Mouse (Mus musculus): Measurements from ENCODE around the gene Lcn12.
A peak's percentile ranks its signal among the peaks of the same experiment; 100 is the strongest.

Gene Lcn12

GRCm38 (mm10) chr2:25493476-25493961 lies at the start of gene Lcn12:
Lcn12 (minus strand) TSS chr2:25493911.
- DNase-seq (ENCODE audit: low read depth, low spot score) = no peak

DNA sequence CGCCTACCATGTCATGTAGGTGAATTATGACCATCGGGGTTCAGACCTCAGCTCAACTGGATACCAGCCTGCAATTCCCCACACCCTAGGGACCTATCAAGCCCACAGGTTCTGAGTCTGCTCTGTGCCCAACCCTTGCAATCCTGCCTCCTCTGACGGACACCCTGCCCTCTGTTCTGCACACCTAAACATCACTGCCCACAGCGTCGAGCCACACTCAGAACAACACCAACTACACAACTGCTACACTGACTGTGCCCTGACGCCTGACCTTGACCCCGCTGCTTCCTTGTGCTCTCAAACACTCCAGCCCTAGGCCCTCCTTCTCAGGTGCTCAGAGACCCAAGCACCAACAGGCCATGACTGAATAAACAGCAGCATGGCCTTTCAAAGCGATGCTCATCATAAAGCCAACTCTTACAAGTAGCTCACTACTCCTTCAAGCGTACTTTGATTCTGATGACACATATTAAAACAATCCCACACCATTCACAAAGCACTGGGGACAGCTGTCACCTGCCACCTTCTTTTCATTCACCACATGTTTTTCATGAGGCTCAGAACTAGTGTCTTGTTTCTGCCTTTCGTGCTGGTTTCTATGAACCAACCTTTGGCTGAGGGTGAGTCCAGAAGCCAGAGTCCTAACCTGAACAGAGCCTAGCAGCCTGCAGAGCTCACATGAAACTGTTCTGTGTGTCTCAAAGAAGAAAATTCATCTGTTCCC lies 48.1 kb upstream of the Lcn12 start:
- DNase-seq (ENCODE audit: low read depth, low spot score) = peak; percentile 16

DNA sequence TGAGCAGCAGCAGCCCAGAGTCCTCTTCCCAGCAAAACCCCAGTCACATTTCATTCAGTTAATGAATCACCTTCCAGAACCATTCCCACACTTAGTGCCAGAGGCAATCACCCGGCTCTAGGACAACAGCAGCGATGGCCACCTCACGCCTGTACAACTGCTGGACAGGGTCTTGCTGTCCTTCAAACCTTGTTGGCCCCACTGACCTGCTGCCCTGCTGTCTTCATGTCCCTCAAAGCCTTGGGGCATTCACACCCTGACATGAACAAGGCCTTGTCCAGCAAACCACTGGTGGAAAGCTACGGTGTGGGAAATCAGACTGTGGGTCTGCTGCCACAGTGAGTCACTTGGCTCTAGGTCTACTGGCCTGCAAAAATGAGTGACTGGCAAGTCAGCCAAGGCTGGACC lies 46.8 kb upstream of the Lcn12 start:
- DNase-seq (ENCODE audit: low read depth, low spot score) = no peak

- no peak for DNase-seq (ENCODE audit: low read depth, low spot score)
Observed at GRCm38 (mm10) chr2:25536531-25536930, 42.8 kb upstream of the Lcn12 start.

DNA sequence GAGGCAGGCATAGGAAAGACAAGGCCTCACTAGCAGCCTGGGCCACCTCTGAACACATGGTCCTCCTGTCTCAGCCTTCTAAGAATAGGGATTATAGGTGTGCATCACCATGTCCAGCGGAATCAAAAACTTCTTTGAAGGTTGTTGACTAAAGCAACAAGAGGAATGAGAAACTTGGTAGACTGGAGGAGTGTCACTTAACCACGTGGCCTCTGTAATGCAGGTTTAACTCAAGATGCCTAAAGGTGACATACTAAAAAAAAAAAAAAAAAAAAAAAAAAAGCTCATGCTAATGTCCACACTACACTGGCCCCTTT lies 41.1 kb upstream of the Lcn12 start:
- DNase-seq (ENCODE audit: low read depth, low spot score) = no peak

GRCm38 (mm10) chr2:25534178-25534865 lies 40.6 kb upstream of the Lcn12 start:
- DNase-seq (ENCODE audit: low read depth, low spot score) = no peak

DNA sequence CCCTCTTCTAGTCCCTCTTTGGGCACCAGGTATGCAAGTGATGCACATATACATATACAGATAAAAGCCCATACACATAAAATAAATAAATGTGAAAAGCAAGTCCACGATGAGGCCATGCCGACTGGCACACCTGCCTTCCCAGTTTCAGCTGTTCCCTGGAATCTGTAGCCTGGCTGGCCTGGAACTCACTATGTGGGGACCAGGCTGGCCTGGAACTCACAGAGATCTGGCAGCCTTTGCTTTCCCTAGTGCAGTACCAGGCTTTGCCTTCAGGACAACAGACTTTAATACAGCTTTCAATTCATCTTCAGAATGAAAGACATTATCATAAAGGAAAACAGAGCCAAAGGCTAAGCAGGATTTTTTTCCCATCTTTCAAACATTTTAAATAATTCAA lies 40.0 kb upstream of the Lcn12 start:
- DNase-seq (ENCODE audit: low read depth, low spot score) = no peak

- no peak for DNase-seq (ENCODE audit: low read depth, low spot score)
Observed at GRCm38 (mm10) chr2:25526510-25527302, 33.0 kb upstream of the Lcn12 start.

DNA sequence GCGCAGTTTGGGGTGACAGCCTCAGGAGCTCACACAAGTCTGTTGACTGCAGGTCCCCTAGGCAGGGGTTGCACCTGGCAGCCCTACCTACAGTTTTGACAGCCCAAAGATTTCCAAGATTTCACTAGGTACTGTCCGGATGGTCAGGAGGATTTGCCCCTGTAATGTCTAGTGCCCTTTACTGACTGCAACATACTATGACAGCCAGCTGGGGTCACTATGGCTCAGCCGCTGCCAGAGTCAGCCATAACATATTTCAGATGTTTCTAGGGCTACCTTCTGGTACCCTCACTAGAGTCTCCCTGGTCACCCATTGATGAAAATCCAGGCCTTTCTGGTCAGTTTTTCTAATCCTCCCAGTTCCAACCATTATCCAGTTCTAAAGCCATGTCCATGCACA lies 16.2 kb upstream of the Lcn12 start:
- DNase-seq (ENCODE audit: low read depth, low spot score) = no peak

- DNase-seq (ENCODE audit: low read depth, low spot score) = peak; percentile 61
Observed at GRCm38 (mm10) chr2:25506964-25507363, 13.3 kb upstream of the Lcn12 start.

DNA sequence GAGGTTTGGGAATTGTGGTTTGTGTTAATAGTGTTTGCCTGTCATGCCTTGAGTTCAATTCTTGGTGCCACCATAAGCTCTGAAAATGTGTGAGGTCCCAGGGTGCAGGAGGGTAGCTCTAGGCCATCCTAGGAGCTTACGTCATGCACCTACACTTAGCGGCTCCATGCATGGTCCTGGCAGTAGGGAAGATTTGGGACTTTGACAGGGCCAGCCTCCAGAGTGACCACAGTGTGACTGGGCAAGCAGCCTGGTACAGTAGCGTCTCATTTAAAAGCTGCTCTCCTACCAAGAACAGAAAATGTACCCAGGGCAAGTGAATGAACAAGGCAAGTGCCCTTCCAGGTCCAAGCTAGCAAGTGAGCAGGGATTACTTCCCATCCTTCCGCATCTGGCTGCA lies 12.1 kb upstream of the Lcn12 start:
- DNase-seq (ENCODE audit: low read depth, low spot score) = no peak

DNA sequence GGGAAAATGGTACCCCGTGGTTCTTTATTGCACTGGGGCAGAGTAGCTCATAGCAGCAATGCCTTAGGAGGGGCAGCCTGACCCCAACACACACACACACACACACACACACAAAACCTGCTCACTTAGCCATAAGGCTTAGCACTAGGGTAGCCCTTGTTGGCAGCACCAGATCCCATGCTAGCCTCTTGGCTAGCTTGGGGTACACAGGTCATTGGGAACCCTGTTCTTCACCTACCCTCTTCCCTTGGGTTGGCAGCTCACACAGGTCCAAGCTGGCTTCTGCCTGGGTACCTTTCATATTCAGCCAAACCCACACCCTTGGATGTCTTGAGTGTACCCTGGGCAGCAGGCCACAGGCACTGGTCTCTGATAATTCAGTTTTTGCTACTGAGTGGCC lies 11.3 kb upstream of the Lcn12 start:
- DNase-seq (ENCODE audit: low read depth, low spot score) = no peak

GRCm38 (mm10) chr2:25504538-25504937 lies 10.8 kb upstream of the Lcn12 start:
- no peak for DNase-seq (ENCODE audit: low read depth, low spot score)

GRCm38 (mm10) chr2:25502726-25503125 lies 9.0 kb upstream of the Lcn12 start:
- no peak for DNase-seq (ENCODE audit: low read depth, low spot score)

DNA sequence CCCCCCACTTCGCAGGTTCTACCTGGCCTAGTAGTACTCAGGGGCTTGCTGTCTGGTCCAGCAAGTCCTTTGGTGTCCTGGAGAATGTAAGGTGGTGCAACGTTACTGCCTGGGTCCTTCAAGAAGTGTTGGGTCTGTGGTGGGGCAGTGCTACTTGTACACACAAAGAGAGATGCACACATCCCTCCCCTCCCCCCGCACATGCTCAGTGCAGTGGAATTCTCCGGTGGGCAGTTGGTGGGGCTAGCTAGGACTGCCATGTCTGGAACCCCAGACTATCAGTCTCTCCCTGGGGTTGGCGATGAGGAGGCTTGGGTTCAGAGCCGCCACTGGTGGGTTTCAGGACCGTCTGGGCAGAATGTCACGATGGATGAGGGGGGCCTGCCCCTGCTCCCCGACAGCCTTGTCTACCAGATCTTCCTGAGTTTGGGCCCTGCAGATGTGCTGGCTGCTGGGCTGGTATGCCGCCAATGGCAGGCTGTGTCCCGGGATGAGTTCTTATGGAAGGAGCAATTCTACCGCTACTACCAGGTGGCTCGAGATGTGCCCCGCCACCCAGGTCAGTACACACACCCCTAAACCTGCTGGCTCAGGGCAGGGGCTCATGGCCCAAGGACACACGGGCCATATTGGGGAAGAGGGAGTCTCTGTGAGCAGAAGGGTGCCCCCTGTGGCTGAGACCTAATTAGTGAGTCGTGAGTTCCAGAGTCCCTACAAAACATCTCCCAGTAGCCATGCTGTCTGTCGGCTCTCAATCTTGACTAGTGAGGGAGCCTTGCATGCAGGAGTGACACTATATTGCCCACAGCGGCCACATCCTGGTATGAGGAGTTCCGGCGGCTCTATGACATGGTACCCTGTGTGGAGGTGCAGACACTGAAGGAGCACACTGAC lies 8.1 kb upstream of the Lcn12 start, which contains the start of gene C8g:
Gene C8g, minus strand, starts transcription at position 127 of the 894 bp plus-strand sequence.
- DNase-seq (ENCODE audit: low read depth, low spot score) = peak; percentile 35

- peak; percentile 98 for DNase-seq (ENCODE audit: low read depth, low spot score)
Observed at GRCm38 (mm10) chr2:25500576-25501405, 7.1 kb upstream of the Lcn12 start, which contains the start of gene Fbxw5. Fbxw5 (plus strand) TSS chr2:25500750.

GRCm38 (mm10) chr2:25500071-25500575 lies 6.4 kb upstream of the Lcn12 start:
- no peak for DNase-seq (ENCODE audit: low read depth, low spot score)

- no peak for DNase-seq (ENCODE audit: low read depth, low spot score)
Observed at GRCm38 (mm10) chr2:25498622-25499478, 5.1 kb upstream of the Lcn12 start.

Data from ZHBTc4 (cell line).